Mouse (Mus musculus): ENCODE measurements around the gene Oaf.

Oaf gene

GRCm38 (mm10) chr9:43221643-43222428 is 17.9 kb downstream of the Oaf start:
- peak; percentile 42 for DNase-seq

- peak; percentile 23 for DNase-seq
These were observed 28.8 kb downstream of the Oaf start for GRCm38 (mm10) chr9:43210771-43211450.

GRCm38 (mm10) chr9:43210190-43210682 is 29.5 kb downstream of the Oaf start, which contains the start of gene Pou2f3:
Gene Pou2f3 (minus strand): TSS chr9:43210369.
- DNase-seq, result peak; percentile 14

- no peak for DNase-seq
These were observed 33.7 kb downstream of the Oaf start for GRCm38 (mm10) chr9:43206022-43206390.

GRCm38 (mm10) chr9:43205343-43206021 is 34.2 kb downstream of the Oaf start:
- no peak for DNase-seq

GRCm38 (mm10) chr9:43200212-43200611 is 39.5 kb downstream of the Oaf start:
- no peak for DNase-seq

GRCm38 (mm10) chr9:43194001-43194400 is 45.7 kb downstream of the Oaf start:
- DNase-seq, result no peak

GRCm38 (mm10) chr9:43191561-43191960 is 48.1 kb downstream of the Oaf start:
- no peak for DNase-seq

GRCm38 (mm10) chr9:43189021-43189356 is 50.7 kb downstream of the Oaf start:
- DNase-seq, result no peak

GRCm38 (mm10) chr9:43188309-43189020 is 51.2 kb downstream of the Oaf start:
- no peak for DNase-seq

- DNase-seq, result no peak
These were observed 60.1 kb downstream of the Oaf start for GRCm38 (mm10) chr9:43179614-43180013.

GRCm38 (mm10) chr9:43178172-43178571 is 61.5 kb downstream of the Oaf start:
- DNase-seq, result no peak

Data from cerebellum, adult 9-11 months (tissue).